Mouse (Mus musculus): ENCODE measurements around the gene Tubg1.

The Tubg1 gene

DNA sequence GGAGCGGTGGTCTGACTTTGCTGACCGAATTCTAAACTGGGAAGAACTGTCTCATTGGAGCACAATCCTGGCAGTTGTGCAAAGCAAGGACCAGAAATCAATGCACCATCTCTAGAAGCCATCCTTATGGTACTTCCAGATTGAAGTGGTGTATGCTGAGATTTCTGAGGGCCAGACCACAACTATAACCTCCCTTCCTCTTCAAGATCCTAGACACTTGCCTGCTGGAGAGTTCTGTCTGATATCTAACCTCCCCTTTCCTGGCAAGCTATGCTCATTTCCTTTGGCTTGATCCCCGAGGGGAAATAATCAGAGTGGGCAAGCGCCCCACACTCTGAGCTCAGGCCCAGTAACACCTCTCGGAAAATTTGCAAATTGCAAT is 52.7 kb downstream of the Tubg1 start:
- CTCF ChIA-PET, result interaction anchor here (0.6 to 8.3 kb wide), 13 partner anchors 8 to 189 kb away, joined by 3 to 135 read pairs (median 4); partner anchors contain the start of gene Coasy (in 1 of the 4)
- POLR2A ChIA-PET, result interaction anchor here in 3 of 4 experiments (0.8 to 4.6 kb wide), 19 partner anchors 9 to 852 kb away, joined by 3 to 23 read pairs (median 5); partner anchors contain the start of genes Psmc3ip (in 2 of the 3), Retreg3 (in 2 of the 3), Stat3 (in 2 of the 3) and Tubg1 (in 2 of the 3)

DNA sequence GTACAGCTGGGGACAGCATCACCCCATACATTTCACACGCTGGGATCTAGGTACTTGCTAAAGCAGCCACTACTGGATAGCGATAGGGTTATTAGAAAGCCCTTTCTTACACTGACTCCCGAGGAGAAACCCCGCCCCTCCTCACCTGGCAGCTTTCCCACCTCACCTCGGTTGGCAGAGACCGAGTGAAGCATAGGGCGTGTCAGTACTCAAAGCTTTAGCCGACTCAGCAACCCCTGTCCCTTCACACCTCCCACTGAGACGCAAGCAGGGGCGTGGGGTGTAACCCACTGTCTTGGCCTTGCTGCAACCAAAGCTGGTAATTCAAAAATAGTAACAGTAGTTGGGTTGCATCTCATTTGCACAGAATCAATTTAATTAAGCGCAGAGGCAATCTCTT is 53.4 kb downstream of the Tubg1 start:
- CTCF ChIA-PET, result interaction anchor here in 3 of 4 experiments (0.6 to 8.3 kb wide), 7 partner anchors 9 to 285 kb away, joined by 3 to 135 read pairs (median 8); no protein-coding TSS in a partner anchor
- POLR2A ChIA-PET, result interaction anchor here in 3 of 4 experiments (0.7 to 4.6 kb wide), 15 partner anchors 9 to 350 kb away, joined by 3 to 23 read pairs (median 3); partner anchors contain the start of genes Retreg3 (in 2 of the 3), Tubg1 (in 2 of the 3), Mlx (in 1 of the 3) and Psmc3ip (in 1 of the 3)

DNA sequence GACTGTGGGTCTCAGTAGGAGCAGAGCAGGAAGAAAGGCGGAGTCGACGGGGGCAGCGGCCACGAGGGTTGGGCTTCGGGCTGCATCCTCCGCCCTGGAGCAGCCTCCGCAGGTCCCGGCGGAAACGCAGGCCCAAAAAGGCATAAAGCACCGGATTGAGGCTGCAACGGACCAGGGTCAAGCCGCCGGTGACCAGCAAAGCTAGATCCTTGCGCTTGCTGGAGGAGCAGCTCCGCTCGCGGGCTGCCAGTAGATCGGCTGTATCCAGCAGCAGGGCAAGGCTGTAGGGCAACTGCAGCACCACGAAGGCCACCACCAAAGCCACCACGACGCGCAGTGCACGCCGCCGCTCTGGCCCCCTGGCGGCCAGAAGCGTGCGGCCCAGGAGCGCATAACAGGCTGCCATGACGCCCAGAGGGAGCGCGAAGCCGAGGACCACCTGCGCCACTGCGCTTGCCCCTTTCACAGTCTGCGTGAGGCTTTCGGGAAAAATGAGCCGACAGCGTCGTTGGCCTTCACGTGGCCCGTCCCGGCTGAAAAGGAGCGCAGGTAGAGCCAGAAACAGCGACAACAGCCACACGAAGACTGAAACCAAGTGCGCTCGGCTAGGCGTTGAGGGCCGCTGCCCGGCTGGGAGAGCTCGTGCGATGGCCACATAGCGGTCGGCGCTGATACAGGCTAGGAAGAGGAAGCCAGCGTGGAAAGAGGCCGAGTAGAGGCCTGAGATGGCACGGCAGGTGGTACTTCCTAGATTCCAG is 54.1 kb downstream of the Tubg1 start:
- ChIA-PET CTCF (interaction anchor here in 2 of 4 experiments (0.7 to 8.3 kb wide), 12 partner anchors 10 to 206 kb away, joined by 3 to 135 read pairs (median 5); partner anchors contain the start of genes Coasy (in 1 of the 2), Ezh1 (in 1 of the 2), Retreg3 (in 1 of the 2) and Tubg1 (in 1 of the 2)), POLR2A (interaction anchor here in 2 of 4 experiments (0.7 to 4.6 kb wide), 13 partner anchors 10 to 350 kb away, joined by 3 to 23 read pairs (median 3); partner anchors contain the start of genes Retreg3 (in 2 of the 2), Tubg1 (in 2 of the 2), Mlx (in 1 of the 2) and Rpl27 (in 1 of the 2))

DNA sequence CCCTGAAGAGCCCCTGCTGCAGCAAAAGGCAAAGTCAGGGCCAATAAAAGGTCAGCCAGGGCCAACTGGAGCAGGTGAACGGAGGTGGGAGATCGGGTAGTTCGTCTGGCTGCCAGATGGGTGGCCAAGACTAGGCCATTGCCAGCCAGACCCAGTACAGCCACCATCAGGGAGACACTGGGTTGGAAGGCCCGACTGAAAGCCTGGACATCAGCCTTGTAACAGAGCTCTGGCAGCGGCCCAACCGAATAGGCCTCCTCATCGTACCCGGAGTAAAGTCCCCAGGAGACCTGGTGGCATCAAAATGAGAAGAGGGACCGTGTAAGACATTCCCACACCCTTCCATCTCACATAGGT is 54.6 kb downstream of the Tubg1 start:
- CTCF ChIA-PET, result interaction anchor here in 2 of 4 experiments (0.7 to 8.3 kb wide), 12 partner anchors 10 to 342 kb away, joined by 3 to 135 read pairs (median 5); partner anchors contain the start of genes Coasy (in 1 of the 2), Ezh1 (in 1 of the 2), Retreg3 (in 1 of the 2) and Tubg1 (in 1 of the 2)
- POLR2A ChIA-PET, result interaction anchor here in 2 of 4 experiments (1.1 to 4.6 kb wide), 9 partner anchors 11 to 268 kb away, joined by 3 to 23 read pairs (median 4); partner anchors contain the start of genes Mlx (in 1 of the 2), Retreg3 (in 1 of the 2), Rpl27 (in 1 of the 2) and Tubg1 (in 1 of the 2)

DNA sequence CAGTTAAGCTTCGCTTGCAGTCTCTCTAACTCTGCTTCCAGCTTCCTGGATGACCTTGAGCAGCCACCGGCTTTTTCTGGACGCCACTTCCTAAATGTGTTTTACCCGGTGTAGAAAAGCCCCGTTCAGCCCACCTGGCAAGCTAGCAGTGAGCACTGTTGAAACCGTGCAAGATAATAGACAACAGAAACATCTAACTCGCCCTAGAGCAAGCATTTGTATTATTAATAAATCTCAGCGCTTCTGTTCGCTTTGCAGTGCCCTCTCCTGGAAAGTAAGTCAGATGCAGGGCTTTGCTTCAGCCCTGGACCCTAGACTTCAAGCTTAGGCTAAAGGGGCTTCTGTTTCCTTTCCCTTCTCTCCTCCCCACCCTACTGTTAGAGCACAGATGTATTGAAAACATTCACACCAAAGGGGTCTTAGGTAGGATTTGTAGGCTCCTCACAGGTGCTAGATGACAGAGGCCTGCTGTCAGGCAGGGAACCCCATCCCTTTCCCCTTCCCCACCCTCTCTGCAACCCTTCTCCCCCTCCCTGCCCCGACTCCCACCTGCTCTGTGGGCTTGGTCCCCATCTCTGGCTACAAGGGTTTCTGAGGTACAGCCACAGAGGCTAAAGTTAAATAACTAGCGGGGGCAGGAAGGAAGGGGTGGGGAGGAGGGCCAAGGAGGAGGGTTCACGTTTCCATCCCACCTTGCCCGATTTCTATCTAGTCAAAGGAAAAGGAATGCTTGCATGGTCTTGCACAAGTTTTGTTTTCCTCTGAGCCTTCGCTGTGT is 55.3 kb downstream of the Tubg1 start, which contains the start of gene Ccr10:
Gene Ccr10 (minus strand): TSS at position 593 of the 778 bp plus-strand sequence.
- ChIA-PET POLR2A (interaction anchor here in 2 of 4 experiments (1.1 to 4.6 kb wide), 10 partner anchors 10 to 267 kb away, joined by 3 to 23 read pairs (median 5); partner anchors contain the start of genes Retreg3 (in 1 of the 2), Rpl27 (in 1 of the 2) and Tubg1 (in 1 of the 2)), CTCF (interaction anchor here in 3 of 4 experiments (0.6 to 8.3 kb wide), 14 partner anchors 11 to 342 kb away, joined by 3 to 135 read pairs (median 6); partner anchors contain the start of genes Coasy (in 1 of the 3), Psmc3ip (in 1 of the 3), Retreg3 (in 1 of the 3) and Tubg1 (in 1 of the 3))

DNA sequence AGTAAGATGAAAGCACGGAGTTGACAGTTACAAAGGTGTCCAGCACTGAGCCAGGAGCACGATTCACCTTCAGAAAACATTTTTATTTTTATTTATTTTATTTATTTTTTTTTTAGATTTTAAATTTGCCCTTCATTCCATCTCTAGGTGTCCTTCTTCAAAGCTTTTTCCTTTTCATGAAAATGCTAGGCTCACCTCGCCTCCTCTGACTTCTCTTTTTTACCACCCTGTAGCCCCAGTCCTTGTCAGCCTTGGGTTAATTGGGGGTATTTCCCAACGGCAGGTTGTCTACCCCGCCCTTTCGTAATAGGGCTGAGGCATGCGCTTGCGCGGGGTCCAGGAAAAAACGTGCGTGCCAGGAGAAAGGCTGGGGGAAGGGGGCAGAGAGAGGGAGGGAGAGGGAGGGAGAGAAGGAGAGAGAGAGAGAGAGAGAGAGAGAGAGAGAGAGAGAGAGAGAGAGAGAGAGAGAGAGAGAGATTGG is 55.9 kb downstream of the Tubg1 start:
- ChIA-PET CTCF (interaction anchor here (0.6 to 8.3 kb wide), 71 partner anchors 8 to 505 kb away, joined by 3 to 135 read pairs (median 6); partner anchors contain the start of genes Becn1 (in 2 of the 4), Naglu (in 2 of the 4), Psmc3ip (in 2 of the 4) and Cavin1 (in 1 of the 4)), POLR2A (interaction anchor here (0.6 to 4.0 kb wide), 24 partner anchors 8 to 281 kb away, joined by 3 to 20 read pairs (median 5); partner anchors contain the start of genes Rpl27 (in 2 of the 4), Becn1 (in 1 of the 4), Cntd1 (in 1 of the 4) and Coa3 (in 1 of the 4))
